Mouse (Mus musculus): Measurements from ENCODE around the gene Itgb5.
A peak's percentile ranks its signal among the peaks of the same experiment; 100 is the strongest.

Gene Itgb5

GRCm38 (mm10) chr16:33967283-33967640 lies 137.8 kb downstream of the Itgb5 start:
- DNase-seq (ENCODE audit: extremely low spot score, low read depth, low spot score): no peak

DNA sequence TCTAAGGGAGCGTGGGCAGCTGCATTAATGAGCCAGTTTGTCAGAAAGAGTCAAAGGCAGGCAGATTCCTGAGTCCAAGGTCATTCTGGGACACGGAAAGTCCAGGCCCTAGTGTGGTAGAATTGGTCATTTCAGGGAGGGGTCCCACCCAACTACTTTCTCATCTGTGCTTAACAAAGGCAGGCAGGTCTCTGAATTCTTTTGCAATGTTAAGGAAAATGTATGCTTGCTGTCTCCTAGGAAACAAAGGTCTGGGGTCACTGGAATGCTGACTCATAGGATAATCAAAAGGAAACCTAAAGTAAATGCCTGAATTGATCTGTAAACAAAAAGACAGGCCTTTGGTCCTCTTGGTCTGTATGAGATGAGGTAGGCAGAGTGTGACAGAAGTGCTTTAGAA lies 150.4 kb downstream of the Itgb5 start:
- no peak for DNase-seq (ENCODE audit: extremely low spot score, low read depth, low spot score)

DNA sequence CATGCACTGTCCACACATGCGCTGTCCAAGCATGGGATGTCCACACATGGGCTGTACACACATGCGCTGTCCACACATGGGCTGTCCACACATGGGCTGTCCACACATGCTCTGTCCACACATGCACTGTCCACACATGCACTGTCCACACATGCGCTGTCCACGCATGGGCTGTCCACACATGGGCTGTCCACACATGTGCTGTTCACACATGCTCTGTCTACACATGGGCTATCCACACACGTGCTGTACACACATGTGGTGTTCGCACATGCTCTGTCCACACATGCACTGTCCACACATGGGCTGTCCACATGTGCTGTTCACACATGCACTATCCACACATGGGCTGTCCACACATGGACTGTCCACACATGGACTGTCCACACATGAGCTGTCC lies 154.2 kb downstream of the Itgb5 start:
- no peak for DNase-seq (ENCODE audit: extremely low spot score, low read depth, low spot score)

DNA sequence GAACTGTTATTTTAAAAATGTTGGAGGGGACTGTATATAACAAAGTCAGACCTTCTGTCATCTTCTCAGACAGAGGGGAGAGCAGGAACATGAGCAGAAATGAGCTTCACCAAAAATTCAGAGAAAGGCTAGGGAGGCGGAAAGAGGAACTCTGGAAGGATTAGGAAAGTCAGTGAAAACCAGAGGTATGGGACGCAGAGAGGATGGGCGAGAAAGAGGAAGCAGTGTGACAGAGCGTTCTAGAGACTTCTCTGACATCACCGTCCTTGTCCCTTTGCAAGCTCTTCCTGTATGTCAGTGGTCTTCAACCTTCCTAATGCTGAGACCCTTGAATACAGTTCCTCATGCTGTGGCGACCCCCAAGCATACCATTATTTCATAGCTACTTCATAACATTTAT lies 155.9 kb downstream of the Itgb5 start:
- no peak for DNase-seq (ENCODE audit: extremely low spot score, low read depth, low spot score)

DNA sequence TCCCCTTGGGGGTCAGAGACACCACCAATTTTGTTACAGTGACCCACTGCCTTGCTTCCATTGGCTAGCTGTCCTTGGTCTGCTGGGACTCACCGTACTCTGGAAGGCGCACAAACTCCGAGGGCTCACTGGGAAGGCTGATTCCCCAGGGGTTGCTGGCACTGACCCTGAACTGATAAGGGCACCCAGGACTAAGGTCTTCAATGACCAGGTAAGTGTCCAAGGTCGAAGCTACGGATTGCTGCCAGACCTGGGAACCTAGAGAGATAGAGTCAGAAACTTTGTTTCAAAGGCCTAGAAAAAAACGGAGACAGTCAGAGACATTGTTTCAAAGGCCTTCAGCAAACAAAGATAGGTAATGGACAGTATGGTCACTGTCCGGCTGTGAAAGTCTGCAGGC lies 157.5 kb downstream of the Itgb5 start:
- DNase-seq (ENCODE audit: extremely low spot score, low read depth, low spot score): no peak

DNA sequence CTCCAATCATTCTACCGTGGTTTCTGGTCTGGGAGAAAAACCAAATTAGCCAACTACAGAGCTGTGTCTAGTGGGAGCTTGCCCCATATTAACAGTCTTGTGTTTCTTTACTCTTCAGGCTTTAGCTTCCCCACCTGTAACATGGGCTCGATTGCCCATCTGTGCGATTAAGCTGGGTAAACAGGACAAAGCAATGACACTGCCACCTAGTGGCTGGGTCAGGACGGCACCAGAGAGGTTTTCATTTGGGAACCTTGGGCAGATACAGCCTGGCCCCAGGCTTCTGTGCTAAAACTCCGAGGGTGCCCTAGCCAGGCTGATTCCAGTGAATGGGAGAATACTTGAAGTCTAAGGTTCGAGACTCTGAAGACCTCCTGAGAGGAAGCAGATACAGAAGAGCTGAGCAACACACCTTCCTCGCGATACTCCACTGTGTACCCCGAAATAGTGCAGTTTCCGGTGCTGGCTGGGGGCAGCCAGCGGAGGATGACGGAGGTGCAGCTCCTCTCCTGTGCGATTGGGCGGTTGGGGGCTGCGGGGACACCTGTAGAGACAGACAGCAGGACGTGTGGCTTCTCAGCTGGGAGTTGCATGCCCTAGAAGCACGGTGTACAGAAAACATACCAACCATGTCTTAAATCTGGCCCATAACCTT lies 159.0 kb downstream of the Itgb5 start:
- DNase-seq (ENCODE audit: extremely low spot score, low read depth, low spot score): no peak

GRCm38 (mm10) chr16:33989106-33989505 lies 159.6 kb downstream of the Itgb5 start:
- DNase-seq (ENCODE audit: extremely low spot score, low read depth, low spot score): no peak

GRCm38 (mm10) chr16:33990712-33991111 lies 161.2 kb downstream of the Itgb5 start:
- no peak for DNase-seq (ENCODE audit: extremely low spot score, low read depth, low spot score)

GRCm38 (mm10) chr16:33994321-33994720 lies 164.9 kb downstream of the Itgb5 start:
- DNase-seq (ENCODE audit: extremely low spot score, low read depth, low spot score): no peak

GRCm38 (mm10) chr16:33995496-33995895 lies 166.0 kb downstream of the Itgb5 start:
- no peak for DNase-seq (ENCODE audit: extremely low spot score, low read depth, low spot score)

- DNase-seq (ENCODE audit: extremely low spot score, low read depth, low spot score): peak; percentile 33
These were observed 166.6 kb downstream of the Itgb5 start for GRCm38 (mm10) chr16:33996030-33996429.

DNA sequence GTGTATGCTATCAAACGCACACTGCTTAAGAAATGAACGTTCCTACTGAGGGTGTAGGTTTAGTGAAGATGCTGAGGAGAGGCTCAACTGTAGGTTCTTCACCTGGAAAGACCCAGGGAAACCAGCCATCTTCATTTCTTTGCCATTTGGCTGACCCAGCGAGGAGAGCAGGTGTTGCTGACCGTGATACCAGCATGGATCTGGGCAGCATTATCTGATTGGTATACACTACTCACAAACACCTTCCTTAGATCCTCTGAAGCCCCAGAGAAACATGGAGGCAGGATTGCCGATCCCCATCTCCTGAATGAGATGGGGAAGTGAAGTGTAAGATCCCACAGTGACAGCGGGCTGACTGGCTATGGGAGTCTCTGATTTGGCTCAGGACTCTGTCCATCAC lies 168.5 kb downstream of the Itgb5 start:
- DNase-seq (ENCODE audit: extremely low spot score, low read depth, low spot score): no peak
